Mouse (Mus musculus): ENCODE results near the gene Cpt1b. TPM values are rescaled to one million over a fixed set of nuclear protein-coding genes. Genes with fewer than 3 reads are reported as not detected.
A peak's percentile ranks its signal among the peaks of the same experiment; 100 is the strongest.

Cpt1b gene
- polyA plus RNA-seq, 1 experiment from 2014 or later = 0.51 TPM

DNA sequence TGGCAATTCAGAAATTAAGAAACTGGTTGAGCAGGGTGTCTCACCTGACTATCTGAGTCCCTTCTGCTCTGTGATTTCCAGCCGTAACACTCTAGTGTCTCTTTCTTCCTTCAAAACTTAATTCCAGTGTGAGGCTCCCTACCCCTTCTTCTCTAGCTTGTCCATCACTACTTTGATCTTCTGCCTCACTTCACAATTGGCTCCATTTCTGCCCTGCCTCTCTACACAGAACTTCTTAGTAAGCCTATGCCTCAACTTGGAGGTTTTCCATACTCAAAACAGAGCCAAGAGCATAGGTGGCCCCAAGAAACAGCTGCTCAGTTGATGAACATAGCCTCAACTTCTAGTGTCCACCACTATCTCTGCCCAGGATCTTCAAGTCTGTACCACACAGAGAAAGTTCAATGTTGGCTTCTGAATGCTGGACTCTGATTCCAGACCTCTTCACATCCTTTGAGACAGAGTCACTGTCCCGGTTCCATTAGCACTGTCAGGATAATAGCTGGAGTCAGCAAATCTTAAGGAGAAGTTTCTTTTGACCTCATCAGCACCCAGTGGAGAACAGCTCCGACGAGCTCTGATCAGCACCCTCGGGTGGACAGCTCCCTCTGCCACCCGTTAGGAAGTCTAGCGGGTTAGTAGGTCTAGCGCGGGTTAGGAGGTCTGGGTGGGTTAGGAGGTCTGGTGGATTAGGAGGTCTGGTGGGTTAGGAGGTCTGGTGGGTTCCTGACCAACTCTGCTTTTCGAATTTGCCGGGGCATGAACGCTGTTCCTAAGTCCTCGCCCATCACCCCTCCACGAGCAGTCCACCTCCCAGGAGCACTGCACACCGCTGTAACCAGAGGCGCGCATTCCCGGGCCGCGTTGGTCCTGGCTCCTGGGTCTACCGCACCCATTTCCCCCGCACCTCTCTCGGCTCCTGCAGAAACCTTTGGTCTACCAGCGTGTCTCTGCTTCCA, 27.5 kb upstream of the Cpt1b start:
- 0 out of 2 replicates have a peak, but pooled peaks cover 3% of the 10 kb centered on the region for H3K4me1 ChIP-seq (replicated peaks; ENCODE audit: control insufficient read depth, insufficient read depth)
- DNase-seq (ENCODE audit: low spot score) (peak; percentile 82), ATAC-seq (ENCODE audit: low FRiP score, low TSS enrichment) (peak; percentile 62)
- H3K27me3 ChIP-seq (ENCODE audit: control insufficient read depth, insufficient read depth, low read length) = no peaks in the 10 kb centered on the region
- no peaks in the 10 kb centered on the region for H3K36me3 ChIP-seq (ENCODE audit: control insufficient read depth, insufficient read depth, low read length)
- H3K4me2 ChIP-seq (replicated peaks; ENCODE audit: low read depth) = peak overlapping the region; percentile 55; the same call in 1 of the 2 replicates
- no peak overlapping the region for H3K27ac ChIP-seq (replicated peaks)
- TF ChIP-seq CTCF (IDR thresholded peaks at IDR 0.05; ENCODE audit: low read depth) = 0 out of 2 replicates have a peak, but pooled peaks have one; percentile 9
- TF ChIP-seq EP300 (optimal IDR thresholded peaks at IDR 0.05) = no peak
- peak overlapping the region; percentile 33; the same call in 1 of the 2 replicates for H3K4me3 ChIP-seq (ENCODE audit: low read depth, low read length)
- 6% methylated on average over 22 of the region's 24 CpGs for WGBS
- no peak overlapping the region for H3K9ac ChIP-seq (ENCODE audit: low read length)
- no peaks in the 10 kb centered on the region for H3K9me3 ChIP-seq (ENCODE audit: control insufficient read depth, low read length)

DNA sequence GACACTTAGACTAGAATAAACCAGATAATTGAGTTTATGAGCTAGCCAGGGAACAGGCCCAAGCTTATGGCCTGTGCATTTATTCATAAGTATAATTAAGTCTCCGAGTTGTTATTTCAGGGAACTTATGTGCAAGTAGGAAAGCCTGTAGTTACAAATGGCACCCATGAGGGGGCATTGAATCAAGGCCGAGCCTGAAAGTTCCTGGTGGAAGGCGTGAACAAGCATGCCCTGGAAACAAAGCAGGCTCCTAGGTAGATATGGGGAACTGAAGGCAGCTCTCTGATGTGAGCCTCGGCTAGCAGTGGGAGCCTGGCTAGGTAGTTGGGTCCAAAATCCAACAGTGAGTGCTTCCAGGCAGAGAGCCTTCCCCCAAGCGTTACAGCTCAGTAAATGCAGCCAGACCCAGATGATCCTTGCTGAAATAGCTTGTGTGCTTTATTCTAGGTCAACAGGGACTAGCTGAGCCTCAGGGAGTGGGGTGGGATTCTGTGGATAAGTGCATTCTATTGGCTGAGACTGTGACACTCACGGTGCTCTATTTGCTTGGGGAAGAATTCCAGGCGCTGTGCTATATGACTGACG, 16.9 kb upstream of the Cpt1b start:
- Histone ChIP-seq H3K4me2 (replicated peaks; ENCODE audit: low read depth) (no peak overlapping the region), H3K27ac (replicated peaks) (no peak overlapping the region), H3K4me3 (ENCODE audit: low read depth, low read length) (no peak overlapping the region), H3K9ac (ENCODE audit: low read length) (no peak overlapping the region), H3K27me3 (ENCODE audit: control insufficient read depth, insufficient read depth, low read length) (no peaks in the 10 kb centered on the region), H3K36me3 (ENCODE audit: control insufficient read depth, insufficient read depth, low read length) (no peaks in the 10 kb centered on the region), H3K9me3 (ENCODE audit: control insufficient read depth, low read length) (no peaks in the 10 kb centered on the region), H3K4me1 (replicated peaks; ENCODE audit: control insufficient read depth, insufficient read depth) (no peaks in the 10 kb centered on the region)
- 29% methylated on average over 8 of the region's 8 CpGs for WGBS
- TF ChIP-seq CTCF (IDR thresholded peaks at IDR 0.05; ENCODE audit: low read depth) = peak; percentile 58
- no peak for TF ChIP-seq EP300 (optimal IDR thresholded peaks at IDR 0.05)
- ATAC-seq (ENCODE audit: low FRiP score, low TSS enrichment) (no peak; the same call in 1 of the 2 replicates), DNase-seq (ENCODE audit: low spot score) (no peak)

DNA sequence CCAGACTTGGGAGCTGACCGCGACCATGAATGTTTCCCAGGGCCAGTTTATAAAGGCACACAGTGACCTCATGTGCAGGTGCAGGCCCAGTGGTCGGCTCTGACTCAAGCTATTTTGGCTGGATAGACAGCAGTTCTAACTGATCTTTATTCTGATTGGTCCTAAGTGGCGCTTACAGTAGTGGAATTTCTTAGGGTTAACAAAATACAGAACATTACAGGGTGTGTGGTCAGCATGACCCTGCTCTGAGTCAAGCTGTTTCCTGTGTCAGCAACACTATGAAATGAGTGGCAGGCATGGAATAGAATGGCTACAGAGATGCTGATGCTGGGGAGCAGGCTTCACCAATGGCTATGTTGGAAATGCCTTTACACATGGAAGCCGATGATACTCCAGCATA, 10.2 kb upstream of the Cpt1b start:
- Histone ChIP-seq H3K9me3 (ENCODE audit: control insufficient read depth, low read length) (no peaks in the 10 kb centered on the region), H3K27me3 (ENCODE audit: control insufficient read depth, insufficient read depth, low read length) (no peaks in the 10 kb centered on the region), H3K27ac (replicated peaks) (no peak overlapping the region), H3K4me1 (replicated peaks; ENCODE audit: control insufficient read depth, insufficient read depth) (no peaks in the 10 kb centered on the region), H3K4me3 (ENCODE audit: low read depth, low read length) (no peak overlapping the region), H3K36me3 (ENCODE audit: control insufficient read depth, insufficient read depth, low read length) (no peaks in the 10 kb centered on the region), H3K9ac (ENCODE audit: low read length) (no peak overlapping the region), H3K4me2 (replicated peaks; ENCODE audit: low read depth) (no peak overlapping the region)
- TF ChIP-seq EP300 (optimal IDR thresholded peaks at IDR 0.05) (no peak), CTCF (IDR thresholded peaks at IDR 0.05; ENCODE audit: low read depth) (no peak)
- ATAC-seq (ENCODE audit: low FRiP score, low TSS enrichment) (no peak), DNase-seq (ENCODE audit: low spot score) (no peak)
- 89% methylated on average over 5 of the region's 5 CpGs for WGBS

DNA sequence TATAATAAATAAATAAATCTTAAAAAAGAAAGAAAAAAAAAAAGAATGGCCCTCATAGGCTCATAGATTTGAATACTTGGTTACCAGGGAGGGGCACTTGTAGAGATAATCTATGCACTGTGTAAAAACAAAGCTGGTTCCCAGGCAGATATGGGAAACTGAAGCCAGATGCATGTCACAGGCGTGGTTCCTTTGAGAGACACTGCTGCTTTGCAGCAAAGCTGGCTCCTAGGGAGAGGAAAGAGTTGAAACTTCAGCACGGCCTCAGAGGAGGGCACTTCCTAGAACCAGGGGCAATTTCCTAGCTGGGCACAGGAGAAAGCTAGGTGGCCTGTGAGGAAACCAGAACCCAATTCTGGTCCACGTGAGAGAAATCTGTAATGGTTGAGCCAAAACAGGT, 8.5 kb upstream of the Cpt1b start:
- H3K9ac ChIP-seq (ENCODE audit: low read length) = no peak overlapping the region
- WGBS = 77% methylated on average over 3 of the region's 3 CpGs
- TF ChIP-seq EP300 (optimal IDR thresholded peaks at IDR 0.05) (no peak), CTCF (IDR thresholded peaks at IDR 0.05; ENCODE audit: low read depth) (no peak)
- no peak overlapping the region for H3K4me2 ChIP-seq (replicated peaks; ENCODE audit: low read depth)
- DNase-seq (ENCODE audit: low spot score) = no peak
- H3K27ac ChIP-seq (replicated peaks) = no peak overlapping the region
- no peak overlapping the region for H3K4me3 ChIP-seq (ENCODE audit: low read depth, low read length)
- H3K27me3 ChIP-seq (ENCODE audit: control insufficient read depth, insufficient read depth, low read length) = no peaks in the 10 kb centered on the region
- H3K4me1 ChIP-seq (replicated peaks; ENCODE audit: control insufficient read depth, insufficient read depth) = no peaks in the 10 kb centered on the region
- no peaks in the 10 kb centered on the region for H3K9me3 ChIP-seq (ENCODE audit: control insufficient read depth, low read length)
- ATAC-seq (ENCODE audit: low FRiP score, low TSS enrichment) = no peak
- H3K36me3 ChIP-seq (ENCODE audit: control insufficient read depth, insufficient read depth, low read length) = no peaks in the 10 kb centered on the region

DNA sequence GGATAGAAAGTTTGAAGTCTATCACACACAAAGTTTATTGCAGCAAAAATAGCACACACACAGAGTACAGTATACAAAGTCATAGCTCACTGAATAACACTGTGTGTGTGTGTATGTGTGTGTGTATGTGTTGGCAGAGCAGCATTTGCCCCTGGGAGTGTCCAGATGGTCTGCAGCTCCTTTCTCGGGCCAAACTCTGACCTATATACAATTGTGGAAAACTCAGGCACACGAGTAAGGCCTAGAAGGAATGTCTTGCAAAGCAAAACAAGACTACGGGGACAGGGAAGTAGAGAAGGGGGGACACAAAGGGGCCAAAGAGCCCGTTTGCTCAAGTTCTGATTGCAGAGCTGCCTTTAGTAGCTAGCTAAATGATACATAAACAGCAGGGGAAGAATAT, 7.3 kb upstream of the Cpt1b start:
- Histone ChIP-seq H3K4me2 (replicated peaks; ENCODE audit: low read depth) (no peak overlapping the region), H3K9me3 (ENCODE audit: control insufficient read depth, low read length) (no peaks in the 10 kb centered on the region), H3K27ac (replicated peaks) (no peak overlapping the region), H3K4me3 (ENCODE audit: low read depth, low read length) (no peak overlapping the region), H3K4me1 (replicated peaks; ENCODE audit: control insufficient read depth, insufficient read depth) (no peaks in the 10 kb centered on the region), H3K9ac (ENCODE audit: low read length) (no peak overlapping the region), H3K36me3 (ENCODE audit: control insufficient read depth, insufficient read depth, low read length) (no peaks in the 10 kb centered on the region), H3K27me3 (ENCODE audit: control insufficient read depth, insufficient read depth, low read length) (no peaks in the 10 kb centered on the region)
- no peak for DNase-seq (ENCODE audit: low spot score)
- WGBS = 78% methylated on average over 4 of the region's 4 CpGs
- TF ChIP-seq EP300 (optimal IDR thresholded peaks at IDR 0.05) = no peak
- TF ChIP-seq CTCF (IDR thresholded peaks at IDR 0.05; ENCODE audit: low read depth) = no peak
- ATAC-seq (ENCODE audit: low FRiP score, low TSS enrichment) = no peak

DNA sequence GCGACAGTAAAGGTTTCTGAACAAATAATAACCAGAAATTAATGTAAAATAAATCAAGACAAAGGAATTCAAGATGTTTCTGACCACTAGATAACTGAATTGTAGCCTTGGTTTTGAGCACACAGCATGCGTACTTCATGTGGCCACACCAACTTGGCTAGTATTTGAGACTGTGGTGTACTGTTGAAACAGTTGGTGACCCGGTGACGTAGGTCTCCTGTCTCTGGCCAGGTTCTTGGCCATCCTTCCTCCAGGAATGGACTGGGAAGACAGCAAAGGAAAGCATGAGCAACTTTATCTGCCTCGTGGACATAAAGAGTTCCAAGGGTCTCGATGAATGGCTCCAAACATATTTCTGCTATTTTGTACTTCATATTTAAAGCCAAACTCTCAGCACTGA, 6.1 kb upstream of the Cpt1b start:
- Histone ChIP-seq H3K27me3 (ENCODE audit: control insufficient read depth, insufficient read depth, low read length) (no peaks in the 10 kb centered on the region), H3K9me3 (ENCODE audit: control insufficient read depth, low read length) (no peaks in the 10 kb centered on the region), H3K4me3 (ENCODE audit: low read depth, low read length) (no peak overlapping the region), H3K4me1 (replicated peaks; ENCODE audit: control insufficient read depth, insufficient read depth) (no peaks in the 10 kb centered on the region), H3K9ac (ENCODE audit: low read length) (no peak overlapping the region), H3K27ac (replicated peaks) (no peak overlapping the region), H3K36me3 (ENCODE audit: control insufficient read depth, insufficient read depth, low read length) (no peaks in the 10 kb centered on the region), H3K4me2 (replicated peaks; ENCODE audit: low read depth) (no peak overlapping the region)
- TF ChIP-seq CTCF (IDR thresholded peaks at IDR 0.05; ENCODE audit: low read depth) = no peak
- no peak for TF ChIP-seq EP300 (optimal IDR thresholded peaks at IDR 0.05)
- DNase-seq (ENCODE audit: low spot score) (no peak), ATAC-seq (ENCODE audit: low FRiP score, low TSS enrichment) (no peak)
- WGBS = 90% methylated on average over 6 of the region's 6 CpGs

Measured in stomach, postnatal 0 days (tissue).